Mouse (Mus musculus): ENCODE measurements around the gene Lrrc25. TPM values are rescaled to one million over a fixed set of nuclear protein-coding genes. Genes with fewer than 3 reads are reported as not detected.

The Lrrc25 gene
- polyA plus RNA-seq, 1 experiment from 2014 or later = 1.6 TPM

GRCm38 (mm10) chr8:70625104-70625503 is 9.1 kb downstream of the Lrrc25 start:
- no peaks in the 10 kb centered on the region for H3K9me3 ChIP-seq (ENCODE audit: control insufficient read depth, low read length)
- 19% methylated on average over 5 of the region's 5 CpGs for WGBS

GRCm38 (mm10) chr8:70627041-70627440 is 11.1 kb downstream of the Lrrc25 start:
- ATAC-seq = no peak
- H3K4me1 ChIP-seq (ENCODE audit: control insufficient read depth, insufficient read depth, low read depth, low read length) = peaks cover 18% of the 10 kb centered on the region
- 81% methylated on average over 5 of the region's 5 CpGs for WGBS
- no peak overlapping the region for H3K4me2 ChIP-seq (ENCODE audit: low read length)
- H3K36me3 ChIP-seq (ENCODE audit: control insufficient read depth, insufficient read depth, low read length) = no peaks in the 10 kb centered on the region
- no peak overlapping the region for H3K4me3 ChIP-seq (ENCODE audit: low read length)
- no peak overlapping the region for H3K27ac ChIP-seq (ENCODE audit: low read depth, low read length)
- no peak overlapping the region for H3K9ac ChIP-seq (ENCODE audit: low read depth, low read length)
- peaks cover 2% of the 10 kb centered on the region for H3K27me3 ChIP-seq (replicated peaks; ENCODE audit: control insufficient read depth, insufficient read depth, low read length)
- no peaks in the 10 kb centered on the region for H3K9me3 ChIP-seq (ENCODE audit: control insufficient read depth, low read length)

More at GRCm38 (mm10) chr8:70625104-70625503, 9.1 kb downstream of the Lrrc25 start:
- H3K9ac ChIP-seq (ENCODE audit: low read depth, low read length) = no peak overlapping the region
- H3K36me3 ChIP-seq (ENCODE audit: control insufficient read depth, insufficient read depth, low read length) = no peaks in the 10 kb centered on the region
- H3K27me3 ChIP-seq (replicated peaks; ENCODE audit: control insufficient read depth, insufficient read depth, low read length) = no peaks in the 10 kb centered on the region
- H3K27ac ChIP-seq (ENCODE audit: low read depth, low read length) = no peak overlapping the region
- H3K4me2 ChIP-seq (ENCODE audit: low read length) = no peak overlapping the region
- no peak for ATAC-seq
- no peak overlapping the region for H3K4me3 ChIP-seq (ENCODE audit: low read length)
- H3K4me1 ChIP-seq (ENCODE audit: control insufficient read depth, insufficient read depth, low read depth, low read length) = peaks cover 9% of the 10 kb centered on the region; the same call in 1 of the 2 replicates

GRCm38 (mm10) chr8:70628986-70629490 is 13.1 kb downstream of the Lrrc25 start:
- 56% methylated on average over 7 of the region's 7 CpGs for WGBS
- H3K9me3 ChIP-seq (ENCODE audit: control insufficient read depth, low read length) = no peaks in the 10 kb centered on the region
- peak overlapping the region; percentile 66; the same call in 1 of the 2 replicates for H3K9ac ChIP-seq (ENCODE audit: low read depth, low read length)
- H3K4me3 ChIP-seq (ENCODE audit: low read length) = peak overlapping the region; percentile 50
- no peak overlapping the region; the same call in none of the 2 replicates for H3K27ac ChIP-seq (ENCODE audit: low read depth, low read length)
- H3K27me3 ChIP-seq (replicated peaks; ENCODE audit: control insufficient read depth, insufficient read depth, low read length) = peaks cover 2% of the 10 kb centered on the region
- peak; percentile 4; the same call in 1 of the 2 replicates for ATAC-seq
- H3K4me1 ChIP-seq (ENCODE audit: control insufficient read depth, insufficient read depth, low read depth, low read length) = peaks cover 18% of the 10 kb centered on the region
- H3K36me3 ChIP-seq (ENCODE audit: control insufficient read depth, insufficient read depth, low read length) = no peaks in the 10 kb centered on the region
- peak overlapping the region; percentile 82 for H3K4me2 ChIP-seq (ENCODE audit: low read length)

- H3K27me3 ChIP-seq (replicated peaks; ENCODE audit: control insufficient read depth, insufficient read depth, low read length) = peaks cover 2% of the 10 kb centered on the region
- ATAC-seq = peak; percentile 92
- no peaks in the 10 kb centered on the region for H3K9me3 ChIP-seq (ENCODE audit: control insufficient read depth, low read length)
- H3K4me2 ChIP-seq (ENCODE audit: low read length) = peak overlapping the region; percentile 82
- peak overlapping the region; percentile 68 for H3K27ac ChIP-seq (ENCODE audit: low read depth, low read length)
- H3K36me3 ChIP-seq (ENCODE audit: control insufficient read depth, insufficient read depth, low read length) = no peaks in the 10 kb centered on the region
- peak overlapping the region; percentile 66 for H3K9ac ChIP-seq (ENCODE audit: low read depth, low read length)
- WGBS = under 1% methylated on average over 60 of the region's 60 CpGs
- peaks cover 18% of the 10 kb centered on the region for H3K4me1 ChIP-seq (ENCODE audit: control insufficient read depth, insufficient read depth, low read depth, low read length)
- peak overlapping the region; percentile 50 for H3K4me3 ChIP-seq (ENCODE audit: low read length)
These were observed 13.9 kb downstream of the Lrrc25 start for GRCm38 (mm10) chr8:70629574-70630531.

GRCm38 (mm10) chr8:70630532-70631381 is 14.8 kb downstream of the Lrrc25 start:
- peak overlapping the region; percentile 23; the same call in 1 of the 2 replicates for H3K27ac ChIP-seq (ENCODE audit: low read depth, low read length)
- ATAC-seq = 0 out of 2 replicates have a peak, but pooled peaks have one; percentile 7
- H3K9me3 ChIP-seq (ENCODE audit: control insufficient read depth, low read length) = no peaks in the 10 kb centered on the region
- H3K27me3 ChIP-seq (replicated peaks; ENCODE audit: control insufficient read depth, insufficient read depth, low read length) = peaks cover 2% of the 10 kb centered on the region
- no peaks in the 10 kb centered on the region for H3K36me3 ChIP-seq (ENCODE audit: control insufficient read depth, insufficient read depth, low read length)
- H3K4me2 ChIP-seq (ENCODE audit: low read length) = peak overlapping the region; percentile 22
- peak overlapping the region; percentile 50; the same call in 1 of the 2 replicates for H3K4me3 ChIP-seq (ENCODE audit: low read length)
- 14% methylated on average over 22 of the region's 22 CpGs for WGBS
- H3K9ac ChIP-seq (ENCODE audit: low read depth, low read length) = peak overlapping the region; percentile 50
- H3K4me1 ChIP-seq (ENCODE audit: control insufficient read depth, insufficient read depth, low read depth, low read length) = peaks cover 18% of the 10 kb centered on the region

- Histone ChIP-seq H3K9ac (ENCODE audit: low read depth, low read length) (no peak overlapping the region), H3K4me2 (ENCODE audit: low read length) (no peak overlapping the region), H3K27ac (ENCODE audit: low read depth, low read length) (no peak overlapping the region), H3K4me3 (ENCODE audit: low read length) (no peak overlapping the region), H3K9me3 (ENCODE audit: control insufficient read depth, low read length) (no peaks in the 10 kb centered on the region), H3K36me3 (ENCODE audit: control insufficient read depth, insufficient read depth, low read length) (no peaks in the 10 kb centered on the region), H3K27me3 (replicated peaks; ENCODE audit: control insufficient read depth, insufficient read depth, low read length) (peaks cover 2% of the 10 kb centered on the region), H3K4me1 (ENCODE audit: control insufficient read depth, insufficient read depth, low read depth, low read length) (peaks cover 18% of the 10 kb centered on the region)
- WGBS = 18% methylated on average over 24 of the region's 24 CpGs
- ATAC-seq = no peak
These were observed 15.5 kb downstream of the Lrrc25 start for GRCm38 (mm10) chr8:70631436-70631835.

- no peaks in the 10 kb centered on the region for H3K36me3 ChIP-seq (ENCODE audit: control insufficient read depth, insufficient read depth, low read length)
- ATAC-seq = no peak
These were observed 16.5 kb downstream of the Lrrc25 start, which contains the start of gene Gdf15 for GRCm38 (mm10) chr8:70632346-70632892. Gdf15 (minus strand) TSS chr8:70632456.

GRCm38 (mm10) chr8:70634066-70634465 is 18.1 kb downstream of the Lrrc25 start:
- no peak for ATAC-seq
- WGBS = 52% methylated on average over 6 of the region's 6 CpGs
- Histone ChIP-seq H3K4me2 (ENCODE audit: low read length) (no peak overlapping the region), H3K9me3 (ENCODE audit: control insufficient read depth, low read length) (no peaks in the 10 kb centered on the region), H3K36me3 (ENCODE audit: control insufficient read depth, insufficient read depth, low read length) (no peaks in the 10 kb centered on the region), H3K4me3 (ENCODE audit: low read length) (no peak overlapping the region), H3K27me3 (replicated peaks; ENCODE audit: control insufficient read depth, insufficient read depth, low read length) (peaks cover 2% of the 10 kb centered on the region), H3K4me1 (ENCODE audit: control insufficient read depth, insufficient read depth, low read depth, low read length) (peaks cover 17% of the 10 kb centered on the region), H3K9ac (ENCODE audit: low read depth, low read length) (no peak overlapping the region), H3K27ac (ENCODE audit: low read depth, low read length) (no peak overlapping the region)

More at GRCm38 (mm10) chr8:70632346-70632892, 16.5 kb downstream of the Lrrc25 start, which contains the start of gene Gdf15:
- no peak within 1 kb of the TSS for H3K9ac ChIP-seq (ENCODE audit: low read depth, low read length)
- no peak within 1 kb of the TSS for H3K4me3 ChIP-seq (ENCODE audit: low read length)
- WGBS = 72% methylated on average over 6 of the region's 6 CpGs
- H3K27me3 ChIP-seq (replicated peaks; ENCODE audit: control insufficient read depth, insufficient read depth, low read length) = peaks cover 2% of the 10 kb centered on the region
- no peak within 1 kb of the TSS for H3K27ac ChIP-seq (ENCODE audit: low read depth, low read length)
- H3K4me2 ChIP-seq (ENCODE audit: low read length) = no peak within 1 kb of the TSS
- peaks cover 18% of the 10 kb centered on the region for H3K4me1 ChIP-seq (ENCODE audit: control insufficient read depth, insufficient read depth, low read depth, low read length)
- H3K9me3 ChIP-seq (ENCODE audit: control insufficient read depth, low read length) = no peaks in the 10 kb centered on the region

Measured in hindbrain, embryonic 16.5 days (tissue).